Comparison of ENCODE assay signal across 8 mouse cellular contexts in genomic region chr19:59345081-59345657, GRCm38 (mm10). TPM values are rescaled to one million over a fixed set of nuclear protein-coding genes. Genes with fewer than 3 reads are reported as not detected.
DNase-seq lines count a peak whose midpoint lies in the region; ATAC-seq and TF ChIP-seq lines count a peak whose summit lies in the region.

No protein-coding gene starts in this region.

- ATAC-seq in activated CD4-positive, CD25-positive, alpha-beta regulatory T cell, adult 4 months = peak; percentile 40
- peak; percentile 53 for ATAC-seq in embryonic facial prominence, embryonic 15.5 days (ENCODE audit: insufficient number of reproducible peaks, low FRiP score, low TSS enrichment, low read depth)
- peak; percentile 28 for ATAC-seq in heart, embryonic 11.5 days (replicated peaks; ENCODE audit: insufficient number of reproducible peaks, low FRiP score, low TSS enrichment)
- ATAC-seq in liver, embryonic 16.5 days (ENCODE audit: low read depth) = peak; percentile 38

- peak overlapping the region; percentile 83 for H3ac ChIP-seq in C2C12 (ENCODE audit: control insufficient read depth, insufficient read length, low read depth)

- peaks cover 22% of the 10 kb centered on the region for H3K4me1 ChIP-seq in embryonic facial prominence, embryonic 15.5 days
- H3K4me1 ChIP-seq in heart, embryonic 11.5 days (ENCODE audit: control insufficient read depth, insufficient read depth, low read length) = peaks cover 17% of the 10 kb centered on the region
- peaks cover 17% of the 10 kb centered on the region for H3K4me1 ChIP-seq in liver, embryonic 16.5 days (ENCODE audit: control insufficient read depth, low read depth, low read length)

- DNase-seq in kidney, adult 9 months = peak; percentile 48
- DNase-seq in natural killer cell, adult 2 months (ENCODE audit: low spot score in 2 of 2) = peak; percentile 66 to 67
- peak; percentile 72 for DNase-seq in thymus, postnatal 14 days

- H3K27ac ChIP-seq in embryonic facial prominence, embryonic 15.5 days (replicated peaks) = peak overlapping the region; percentile 89
- peak overlapping the region; percentile 89 for H3K27ac ChIP-seq in heart, embryonic 11.5 days (ENCODE audit: low read depth, low read length)
- H3K27ac ChIP-seq in liver, embryonic 16.5 days (ENCODE audit: low read length) = peak overlapping the region; percentile 94

- under 1% methylated on average over 64 of the region's 70 CpGs for WGBS in embryonic facial prominence, embryonic 15.5 days
- WGBS in heart, embryonic 11.5 days (ENCODE audit: insufficient replicate concordance) = under 1% methylated on average over 53 of the region's 70 CpGs
- under 1% methylated on average over 64 of the region's 70 CpGs for WGBS in liver, embryonic 16.5 days (ENCODE audit: insufficient replicate concordance)

- TF ChIP-seq CTCF in C2C12 (IDR thresholded peaks at IDR 0.05; ENCODE audit: control insufficient read depth, insufficient read depth, insufficient read length) = no peak

- no peaks in the 10 kb centered on the region for H3K36me3 ChIP-seq in C2C12 (ENCODE audit: control insufficient read depth, insufficient read depth)
- H3K36me3 ChIP-seq in embryonic facial prominence, embryonic 15.5 days = no peaks in the 10 kb centered on the region
- no peaks in the 10 kb centered on the region for H3K36me3 ChIP-seq in heart, embryonic 11.5 days (ENCODE audit: control insufficient read depth, insufficient read depth, low read length)
- H3K36me3 ChIP-seq in liver, embryonic 16.5 days (ENCODE audit: control insufficient read depth, insufficient read depth) = no peaks in the 10 kb centered on the region

- H3K4me2 ChIP-seq in embryonic facial prominence, embryonic 15.5 days (replicated peaks) = peak overlapping the region; percentile 96
- H3K4me2 ChIP-seq in heart, embryonic 11.5 days = peak overlapping the region; percentile 99
- H3K4me2 ChIP-seq in liver, embryonic 16.5 days (ENCODE audit: low read depth, low read length) = peak overlapping the region; percentile 84

- H3K9me3 ChIP-seq in embryonic facial prominence, embryonic 15.5 days (replicated peaks) = no peaks in the 10 kb centered on the region
- H3K9me3 ChIP-seq in heart, embryonic 11.5 days (replicated peaks; ENCODE audit: control insufficient read depth, low read length) = no peaks in the 10 kb centered on the region
- H3K9me3 ChIP-seq in liver, embryonic 16.5 days (replicated peaks; ENCODE audit: control insufficient read depth, low read length) = no peaks in the 10 kb centered on the region; the same call in 1 of the 2 replicates

- H3K4me3 ChIP-seq in C2C12 (ENCODE audit: insufficient read depth, poor library complexity, severe bottlenecking) = peak overlapping the region; percentile 74
- H3K4me3 ChIP-seq in embryonic facial prominence, embryonic 15.5 days (replicated peaks) = peak overlapping the region; percentile 68
- H3K4me3 ChIP-seq in heart, embryonic 11.5 days (ENCODE audit: low read depth, low read length) = peak overlapping the region; percentile 82
- peak overlapping the region; percentile 99 for H3K4me3 ChIP-seq in liver, embryonic 16.5 days (ENCODE audit: low read depth, low read length)

- peaks cover 7% of the 10 kb centered on the region for H3K27me3 ChIP-seq in C2C12 (ENCODE audit: control insufficient read depth, insufficient read depth, insufficient read length)
- no peaks in the 10 kb centered on the region for H3K27me3 ChIP-seq in embryonic facial prominence, embryonic 15.5 days
- H3K27me3 ChIP-seq in heart, embryonic 11.5 days (ENCODE audit: control insufficient read depth, insufficient read depth, low read length) = peaks cover 5% of the 10 kb centered on the region; the same call in 1 of the 2 replicates
- H3K27me3 ChIP-seq in liver, embryonic 16.5 days (ENCODE audit: control insufficient read depth, insufficient read depth, low read depth, low read length) = no peaks in the 10 kb centered on the region

- peaks cover 43% of the 10 kb centered on the region for H3K79me3 ChIP-seq in C2C12 (ENCODE audit: low read depth)

- peak overlapping the region; percentile 95 for H3K9ac ChIP-seq in embryonic facial prominence, embryonic 15.5 days
- H3K9ac ChIP-seq in heart, embryonic 11.5 days (ENCODE audit: low read depth, low read length) = peak overlapping the region; percentile 86
- H3K9ac ChIP-seq in liver, embryonic 16.5 days (ENCODE audit: low read depth, low read length) = peak overlapping the region; percentile 98

- peaks cover 54% of the 10 kb centered on the region for H3K79me2 ChIP-seq in C2C12 (ENCODE audit: control insufficient read depth, insufficient read depth)

TF ChIP-seq in C2C12, 6 proteins besides CTCF, POLR2A, EP300 and RAD21:
- no peak for TF ChIP-seq USF1 (IDR thresholded peaks at IDR 0.05; ENCODE audit: low read depth)
- no peak for TF ChIP-seq MYOG (IDR thresholded peaks at IDR 0.05; ENCODE audit: control insufficient read depth, extremely low read depth, insufficient read length)
- TF ChIP-seq FOSL1 (IDR thresholded peaks at IDR 0.05; ENCODE audit: insufficient read depth, low read length, poor library complexity, severe bottlenecking) = no peak
- no peak for TF ChIP-seq MAX (IDR thresholded peaks at IDR 0.05)
- no peak for TF ChIP-seq CEBPB (IDR thresholded peaks at IDR 0.05; ENCODE audit: low read depth)
- TF ChIP-seq MYOD1 (IDR thresholded peaks at IDR 0.05; ENCODE audit: control insufficient read depth, insufficient read length, low read depth) = no peak

RNA-seq across cellular contexts. Expression of gene Pdzd8, which starts 0.4 kb away (rescaled TPM):
- 7.3 TPM for polyA plus RNA-seq in C2C12 (2012; fragmentation: generic; extraction: Trizol)
- polyA plus RNA-seq in activated CD4-positive, CD25-positive, alpha-beta regulatory T cell, adult 4 months (2017; shearing (Covaris generic)) = 1 to 10 TPM; 8.7 to 9.4 TPM
- polyA plus RNA-seq in embryonic facial prominence, embryonic 15.5 days (2015; fragmentation: Nextera tagmentation; extraction: Ambion mirVana) = 10.1 and 10.3 TPM in 2 replicates
- 10.5 and 12.1 TPM in 2 replicates for polyA plus RNA-seq in heart, embryonic 11.5 days (2014; fragmentation: Nextera tagmentation; extraction: Ambion mirVana)
- 3.1 and 3.3 TPM in 2 replicates for polyA plus RNA-seq in liver, embryonic 16.5 days (2015; fragmentation: Nextera tagmentation; extraction: Ambion mirVana)

RNA-seq across cellular contexts. Expression of gene Rps12-ps3, which starts 23.1 kb away (rescaled TPM):
- 230 TPM for polyA plus RNA-seq in C2C12 (2012; fragmentation: generic; extraction: Trizol)
- polyA plus RNA-seq in activated CD4-positive, CD25-positive, alpha-beta regulatory T cell, adult 4 months (2017; shearing (Covaris generic)) = 100 to 1,000 TPM; 303 to 848 TPM
- 13.0 and 35.2 TPM in 2 replicates for polyA plus RNA-seq in embryonic facial prominence, embryonic 15.5 days (2015; fragmentation: Nextera tagmentation; extraction: Ambion mirVana)
- polyA plus RNA-seq in heart, embryonic 11.5 days (2014; fragmentation: Nextera tagmentation; extraction: Ambion mirVana) = 24.2 and 35.1 TPM in 2 replicates
- polyA plus RNA-seq in liver, embryonic 16.5 days (2015; fragmentation: Nextera tagmentation; extraction: Ambion mirVana) = 14.1 and 14.7 TPM in 2 replicates

Comparison
In these comparisons a context has a peak if more than half of its experiments do, and no peak if none do; other contexts are left out.
1. Peak in every context shown above with its lines: DNase-seq, ATAC-seq, H3K4me3 ChIP-seq and H3K27ac ChIP-seq.